Mouse (Mus musculus) G1E (cell line): ENCODE data around the gene Kcnk3. TPM values are rescaled to one million over a fixed set of nuclear protein-coding genes. Genes with fewer than 3 reads are reported as not detected.

Experiments
- ATAC-seq: 2 replicates; pipeline ENCODE4 v1.8.0; 2016; ENCODE audit warnings: mild to moderate bottlenecking; ENCODE audit not compliant: insufficient number of reproducible peaks, poor library complexity, low FRiP score, severe bottlenecking; ENCODE audit errors: extremely low read depth
- DNase-seq: peaks from one replicate; pipeline ENCODE4 v3.0.0; 2012; ENCODE audit warnings: low spot score
- H3K27me3 ChIP-seq: 2 replicates; pipeline ENCODE4 v1.6.1; 2012; ENCODE audit warnings: mild to moderate bottlenecking, low read length, inconsistent platforms; ENCODE audit not compliant: insufficient read depth
- H3K36me3 ChIP-seq: replicated peaks from 2 replicates; pipeline ENCODE3; 2012; ENCODE audit warnings: mild to moderate bottlenecking, inconsistent platforms
- H3K4me1 ChIP-seq: 2 replicates; pipeline ENCODE4 v1.6.1; 2012; ENCODE audit warnings: low read depth, low read length, inconsistent platforms, mixed read lengths; ENCODE audit not compliant: insufficient read depth
- H3K4me3 ChIP-seq: 2 replicates; pipeline ENCODE4 v1.5.1; 2012; ENCODE audit warnings: low read depth, mild to moderate bottlenecking, inconsistent platforms, low read length, moderate library complexity, mixed read lengths
- H3K9me3 ChIP-seq: replicated peaks from 2 replicates; pipeline ENCODE4 v1.6.1; 2012; ENCODE audit warnings: inconsistent platforms
- CTCF ChIP-seq: IDR thresholded peaks from 2 replicates; pipeline ENCODE4 v1.5.1; 2012; ENCODE audit warnings: low read depth, low read length, inconsistent platforms, mixed read lengths
- GATA1 ChIP-seq: IDR thresholded peaks from 2 replicates; pipeline ENCODE4 v1.6.1; 2012; ENCODE audit warnings: borderline replicate concordance, low read length, inconsistent platforms, mixed read lengths
- GATA2 ChIP-seq: IDR thresholded peaks from 2 replicates; pipeline ENCODE4 v1.6.1; 2012; ENCODE audit warnings: low read depth, low read length, inconsistent platforms, borderline replicate concordance
- POLR2AphosphoS5 ChIP-seq: IDR thresholded peaks from 2 replicates; pipeline ENCODE4 v1.6.1; 2012; ENCODE audit warnings: low read depth, low read length, inconsistent platforms; ENCODE audit not compliant: insufficient replicate concordance
- TAL1 ChIP-seq: conservative IDR thresholded peaks from 2 replicates; pipeline ENCODE4 v1.6.1; 2012; ENCODE audit warnings: low read depth, low read length, inconsistent platforms, mixed read lengths
- polyA plus RNA-seq: library from polyadenylated mRNA; stranded (reverse); fragments of >175 nt; gene quantifications from 2 replicates; pipeline ENCODE4 v1.2.3, GENCODE M21; 2012
- total RNA-seq, 2 experiments: library from RNA; stranded (forward) in 1 of 2; stranded (reverse) in 1 of 2; fragments of 200-1000 nt in 1 of 2; fragments of >200 nt in 1 of 2; fragmentation: Nextera tagmentation in 1 of 2; gene quantifications; 2 replicates each; pipeline ENCODE4 v1.2.3; 2014 to 2017

Gene Kcnk3
- total and polyA plus RNA-seq, 3 experiments: 0.16 TPM; not detected in 2

DNA sequence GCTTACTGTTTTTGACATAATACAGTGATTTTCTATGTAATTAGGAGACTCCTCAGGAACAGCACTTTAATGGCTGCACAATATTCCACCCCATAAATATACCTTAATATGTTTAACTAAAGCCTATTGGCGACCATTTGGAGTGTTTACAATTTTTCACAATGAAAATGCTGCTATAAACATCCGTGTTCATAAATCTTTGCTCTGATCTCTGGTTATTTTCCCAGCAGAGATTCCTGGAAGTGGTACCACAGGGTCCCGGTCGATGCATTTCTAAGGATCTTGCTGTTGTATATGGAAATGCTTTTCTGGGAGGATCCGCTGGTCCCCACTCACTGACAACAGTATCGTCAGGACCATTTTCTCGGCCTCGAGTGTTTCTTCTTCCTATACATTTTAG lies 25.3 kb downstream of the Kcnk3 start:
- no peak for TF ChIP-seq POLR2AphosphoS5
- no peak for TF ChIP-seq GATA1
- no peak for TF ChIP-seq GATA2
- TF ChIP-seq CTCF: no peak
- TF ChIP-seq TAL1: no peak
- Histone ChIP-seq H3K36me3 (no peaks in the 10 kb centered on the region), H3K4me1 (no peaks in the 10 kb centered on the region), H3K4me3 (no peak overlapping the region), H3K9me3 (no peaks in the 10 kb centered on the region), H3K27me3 (peaks cover 19% of the 10 kb centered on the region)
- DNase-seq: no peak
- ATAC-seq: no peak

- Histone ChIP-seq H3K4me1 (no peaks in the 10 kb centered on the region), H3K36me3 (no peaks in the 10 kb centered on the region), H3K27me3 (peaks cover 19% of the 10 kb centered on the region), H3K9me3 (no peaks in the 10 kb centered on the region), H3K4me3 (no peak overlapping the region)
- ATAC-seq (no peak), DNase-seq (no peak)
- no peak for TF ChIP-seq TAL1
- TF ChIP-seq POLR2AphosphoS5: no peak
- no peak for TF ChIP-seq CTCF
- TF ChIP-seq GATA1: no peak
- no peak for TF ChIP-seq GATA2
Measured at GRCm38 (mm10) chr5:30614221-30614620, 26.3 kb downstream of the Kcnk3 start.

- no peak overlapping the region for H3K4me3 ChIP-seq
- no peaks in the 10 kb centered on the region for H3K4me1 ChIP-seq
- TF ChIP-seq POLR2AphosphoS5: no peak
- TF ChIP-seq TAL1: no peak
- no peak for TF ChIP-seq GATA2
- TF ChIP-seq GATA1: no peak
- no peak for TF ChIP-seq CTCF
- no peaks in the 10 kb centered on the region for H3K9me3 ChIP-seq
- DNase-seq: no peak
- H3K36me3 ChIP-seq: no peaks in the 10 kb centered on the region
- ATAC-seq: no peak
- H3K27me3 ChIP-seq: peaks cover 19% of the 10 kb centered on the region
Measured at GRCm38 (mm10) chr5:30615416-30615815, 27.4 kb downstream of the Kcnk3 start.

GRCm38 (mm10) chr5:30615819-30616218 lies 27.8 kb downstream of the Kcnk3 start:
- Histone ChIP-seq H3K27me3 (peaks cover 19% of the 10 kb centered on the region), H3K4me1 (no peaks in the 10 kb centered on the region), H3K36me3 (no peaks in the 10 kb centered on the region), H3K9me3 (no peaks in the 10 kb centered on the region), H3K4me3 (no peak overlapping the region)
- no peak for DNase-seq
- TF ChIP-seq GATA1 (no peak), GATA2 (no peak), POLR2AphosphoS5 (no peak), TAL1 (no peak), CTCF (no peak)
- ATAC-seq: no peak

GRCm38 (mm10) chr5:30616644-30617043 lies 28.7 kb downstream of the Kcnk3 start:
- no peaks in the 10 kb centered on the region for H3K4me1 ChIP-seq
- no peaks in the 10 kb centered on the region for H3K36me3 ChIP-seq
- peaks cover 19% of the 10 kb centered on the region for H3K27me3 ChIP-seq
- no peak overlapping the region for H3K4me3 ChIP-seq
- DNase-seq: no peak
- TF ChIP-seq GATA2: no peak
- no peak for TF ChIP-seq POLR2AphosphoS5
- TF ChIP-seq CTCF: no peak
- TF ChIP-seq GATA1: no peak
- TF ChIP-seq TAL1: no peak
- H3K9me3 ChIP-seq: no peaks in the 10 kb centered on the region
- ATAC-seq: no peak

DNA sequence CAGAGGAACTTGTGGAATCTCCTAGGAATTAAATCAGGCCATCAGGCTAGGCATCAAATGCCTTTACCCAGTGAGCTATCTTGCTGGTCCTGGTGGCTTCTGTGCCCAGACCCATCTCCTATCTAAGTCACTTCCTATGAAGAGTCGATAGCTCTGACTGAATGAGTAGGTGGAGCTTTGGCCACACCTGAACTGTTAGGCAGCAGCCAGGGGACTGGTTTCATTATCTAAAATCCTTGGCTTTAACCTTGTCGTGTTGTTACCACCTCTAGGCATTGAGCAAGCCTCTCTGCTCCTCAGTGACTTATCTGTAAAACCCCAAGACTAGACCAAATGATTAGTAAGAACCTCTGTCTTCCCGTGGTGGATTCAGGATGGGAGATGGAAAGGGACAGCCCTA lies 29.4 kb downstream of the Kcnk3 start:
- Histone ChIP-seq H3K9me3 (no peaks in the 10 kb centered on the region; the same call in 1 of the 2 replicates), H3K4me1 (no peaks in the 10 kb centered on the region; the same call in 1 of the 2 replicates), H3K4me3 (no peak overlapping the region), H3K27me3 (peaks cover 23% of the 10 kb centered on the region), H3K36me3 (no peaks in the 10 kb centered on the region)
- TF ChIP-seq GATA1 (no peak), POLR2AphosphoS5 (no peak), CTCF (no peak), TAL1 (no peak), GATA2 (no peak)
- ATAC-seq: no peak
- no peak for DNase-seq

GRCm38 (mm10) chr5:30617851-30618250 lies 29.9 kb downstream of the Kcnk3 start:
- Histone ChIP-seq H3K4me3 (no peak overlapping the region), H3K4me1 (no peaks in the 10 kb centered on the region; the same call in 1 of the 2 replicates), H3K36me3 (no peaks in the 10 kb centered on the region), H3K9me3 (no peaks in the 10 kb centered on the region; the same call in 1 of the 2 replicates), H3K27me3 (peaks cover 28% of the 10 kb centered on the region)
- no peak for DNase-seq
- ATAC-seq: no peak
- TF ChIP-seq GATA1 (no peak), CTCF (no peak), POLR2AphosphoS5 (no peak), GATA2 (no peak), TAL1 (no peak)
